Mouse (Mus musculus) telencephalon, adult 2 months (tissue): ENCODE measurements around the gene Trabd.

ENCODE experiments used
- DNase-seq: peaks from one replicate; pipeline ENCODE4 v3.0.0-alpha.2; 2011; ENCODE audit warnings: low read depth, low spot score

The Trabd gene

DNA sequence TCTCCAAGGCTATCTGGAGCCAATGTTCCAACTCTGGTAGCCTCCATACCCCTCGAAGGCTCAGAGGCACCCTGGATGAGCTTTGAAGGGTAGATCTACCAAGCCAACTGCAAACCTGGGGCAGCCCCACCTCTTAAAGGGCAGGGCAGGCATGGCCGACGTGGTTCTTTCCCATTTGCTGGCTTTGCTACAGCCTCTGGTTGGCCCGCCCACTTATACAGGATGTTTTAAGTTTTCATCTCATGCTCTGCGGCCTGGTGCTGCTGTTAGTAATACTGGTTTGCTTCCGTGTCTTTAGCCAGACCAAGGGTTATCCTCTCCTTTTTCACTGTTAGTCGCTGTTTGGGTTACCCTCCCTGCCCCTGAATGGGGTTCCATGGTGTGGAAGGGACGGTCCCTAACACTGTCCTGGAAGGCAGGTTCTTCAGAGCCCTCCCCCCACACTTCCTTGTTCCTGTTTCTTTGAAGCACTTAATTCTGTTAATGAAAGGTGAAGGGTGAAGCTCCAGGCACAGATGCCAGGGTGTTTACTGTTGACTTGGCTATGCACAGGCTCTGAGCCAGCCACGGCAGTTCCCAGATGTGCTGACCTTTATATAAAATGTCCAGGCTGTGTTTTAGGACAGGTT lies 3.4 kb downstream of the Trabd start:
- DNase-seq = no peak

DNA sequence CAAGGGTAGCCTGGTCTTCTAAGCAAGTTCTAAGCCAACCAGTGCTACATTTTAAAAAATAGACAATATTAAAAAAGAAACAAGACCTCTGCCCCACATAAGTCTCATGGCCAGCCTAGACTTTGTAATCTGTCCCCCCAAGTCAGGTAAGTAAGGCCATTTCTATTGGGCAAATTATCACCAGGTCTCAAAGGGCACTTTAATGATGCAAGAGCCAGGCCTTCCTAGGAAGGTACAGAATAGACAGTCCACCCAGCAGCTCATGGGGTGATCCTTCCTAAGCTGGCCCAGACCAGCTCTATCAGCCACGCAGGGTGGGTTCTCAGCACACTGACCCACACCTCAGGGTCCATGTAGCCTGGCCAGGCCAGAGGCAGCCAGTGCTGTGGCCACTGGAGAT lies 9.0 kb downstream of the Trabd start:
- DNase-seq = no peak

DNA sequence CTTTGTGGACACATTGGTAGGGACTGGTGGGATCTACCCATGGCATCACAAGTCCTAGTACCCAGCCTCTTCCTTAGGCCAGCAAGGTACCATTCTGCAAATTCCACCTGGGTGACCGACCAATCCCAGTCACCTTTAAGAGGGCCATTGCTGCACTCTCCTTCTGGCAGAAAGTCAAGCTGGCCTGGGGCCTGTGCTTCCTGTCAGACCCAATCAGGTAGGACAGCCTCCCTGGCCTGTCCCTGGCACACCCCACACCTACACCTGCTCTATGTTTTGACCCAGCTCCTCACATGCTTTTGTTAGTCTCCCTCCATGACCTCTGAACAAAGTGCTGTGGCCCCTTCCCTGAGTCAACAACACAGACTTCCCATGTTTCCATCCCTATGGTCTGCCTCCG lies 9.9 kb downstream of the Trabd start:
- no peak for DNase-seq

DNA sequence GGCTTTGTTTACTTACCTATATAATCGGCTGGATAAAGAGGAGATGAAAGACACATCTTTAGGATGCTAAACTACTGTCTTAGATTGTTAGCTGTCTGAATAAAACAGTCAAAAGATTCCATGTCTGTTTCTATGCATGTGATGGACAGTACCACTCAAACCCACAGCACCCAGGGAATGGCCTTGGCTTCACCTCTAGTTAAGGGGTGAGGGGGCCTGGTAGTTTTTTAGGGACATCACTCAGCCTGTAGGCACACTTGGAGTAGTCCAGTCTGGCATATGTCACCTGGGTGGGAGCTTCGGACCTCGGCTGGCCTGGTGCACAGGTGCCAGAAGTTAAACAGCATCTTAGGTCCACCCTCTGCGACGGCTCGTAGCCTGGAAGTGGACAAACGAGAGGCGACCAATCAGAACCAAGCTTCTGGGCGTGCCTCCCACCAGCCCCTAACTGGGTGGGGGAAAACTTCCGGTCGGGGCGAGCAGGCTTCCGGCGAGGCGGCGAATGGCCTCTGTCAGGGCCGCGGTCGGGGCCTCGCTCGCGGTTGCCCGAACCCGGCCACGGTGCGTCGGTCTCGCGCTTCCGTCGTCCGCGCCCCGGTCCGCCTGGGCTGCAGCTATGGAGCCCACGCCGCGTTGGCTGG lies 13.8 kb downstream of the Trabd start, which contains the start of gene Selenoo:
TSS of gene Selenoo (plus strand) at position 478 of the 641 bp plus-strand sequence.
- DNase-seq = peak; percentile 93

GRCm38 (mm10) chr15:89089248-89090051 lies 14.5 kb downstream of the Trabd start:
- no peak for DNase-seq

GRCm38 (mm10) chr15:89090662-89091061 lies 15.7 kb downstream of the Trabd start:
- DNase-seq = no peak

DNA sequence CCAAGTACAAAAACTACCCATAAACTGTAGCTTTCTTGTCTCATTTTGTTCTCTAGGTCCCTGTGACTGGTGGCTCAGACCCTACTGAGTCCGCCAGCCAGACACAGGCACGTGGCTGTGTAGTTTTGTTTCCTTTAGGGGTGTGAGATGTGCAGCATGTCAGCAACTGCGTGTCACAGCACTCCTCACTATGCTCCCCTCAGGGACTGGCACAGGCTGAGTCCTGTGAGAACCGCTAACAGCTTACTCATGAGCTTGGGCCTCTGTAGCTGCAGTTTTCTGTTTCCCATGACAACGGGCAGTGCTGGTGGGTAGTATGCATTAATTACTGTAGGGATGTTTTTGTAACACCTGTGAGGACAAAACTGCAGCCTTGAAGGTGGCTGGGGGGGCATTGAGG lies 17.3 kb downstream of the Trabd start:
- no peak for DNase-seq

DNA sequence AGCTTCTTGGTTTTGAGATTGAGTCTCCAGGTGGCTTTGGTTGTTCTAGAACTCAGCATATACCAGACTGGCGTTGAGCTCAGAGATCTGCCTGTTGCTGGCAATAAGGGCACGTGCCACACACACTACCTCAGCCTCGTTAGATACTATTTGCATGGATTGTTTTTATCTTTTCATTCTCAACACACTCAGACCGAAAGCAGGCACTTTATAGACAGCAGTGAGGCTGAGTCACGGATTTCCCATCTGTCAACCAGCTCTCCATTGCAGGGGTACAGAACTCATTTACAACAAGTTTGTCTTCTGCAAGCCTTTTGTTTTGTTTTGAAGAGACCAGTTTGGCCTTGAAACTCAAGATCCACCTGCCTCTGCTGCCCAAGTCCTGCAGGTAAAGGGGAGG lies 22.5 kb downstream of the Trabd start:
- no peak for DNase-seq

GRCm38 (mm10) chr15:89098616-89099015 lies 23.7 kb downstream of the Trabd start:
- DNase-seq = no peak

GRCm38 (mm10) chr15:89100823-89101222 lies 25.9 kb downstream of the Trabd start:
- no peak for DNase-seq

DNA sequence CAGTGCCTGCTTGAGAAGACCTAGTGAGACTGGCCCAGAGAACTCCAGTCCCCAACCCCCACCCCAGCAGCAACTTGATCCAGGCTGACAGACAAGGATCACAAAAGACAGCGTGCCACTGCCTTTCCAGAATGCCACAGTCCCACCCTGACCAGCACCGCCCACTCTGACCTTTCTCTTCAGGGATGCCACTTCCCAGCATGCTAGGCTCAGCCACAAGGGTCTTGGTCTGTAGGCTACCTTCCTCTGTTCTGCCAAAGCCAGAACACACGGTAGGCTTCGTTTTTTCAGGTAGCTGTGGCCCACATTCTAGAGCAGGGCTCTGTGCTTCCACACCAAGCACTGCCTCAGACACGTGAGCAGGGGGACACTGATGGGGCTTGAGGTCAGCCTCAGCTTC lies 27.7 kb downstream of the Trabd start:
- DNase-seq = no peak

- no peak for DNase-seq
These were observed 29.0 kb downstream of the Trabd start for GRCm38 (mm10) chr15:89103921-89104320.

DNA sequence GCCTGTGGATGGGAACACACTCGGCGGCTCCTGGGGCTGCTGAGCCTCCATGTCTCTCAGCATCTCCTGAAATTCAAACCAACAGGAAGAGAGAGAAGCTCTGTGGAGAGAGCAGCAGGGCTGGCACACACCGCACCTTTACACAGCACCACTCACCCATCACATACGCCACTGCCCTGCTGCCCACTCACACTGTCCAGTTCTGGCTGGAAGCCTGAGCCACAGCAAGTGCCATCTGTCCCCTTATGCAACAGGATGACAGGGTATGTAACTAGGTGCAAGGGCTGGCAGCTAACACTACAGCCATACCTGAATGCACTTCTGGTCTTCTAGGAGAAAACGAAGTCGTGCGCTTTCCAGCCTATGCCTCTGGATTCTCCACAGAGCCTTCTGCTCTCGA lies 29.5 kb downstream of the Trabd start:
- DNase-seq = no peak

DNA sequence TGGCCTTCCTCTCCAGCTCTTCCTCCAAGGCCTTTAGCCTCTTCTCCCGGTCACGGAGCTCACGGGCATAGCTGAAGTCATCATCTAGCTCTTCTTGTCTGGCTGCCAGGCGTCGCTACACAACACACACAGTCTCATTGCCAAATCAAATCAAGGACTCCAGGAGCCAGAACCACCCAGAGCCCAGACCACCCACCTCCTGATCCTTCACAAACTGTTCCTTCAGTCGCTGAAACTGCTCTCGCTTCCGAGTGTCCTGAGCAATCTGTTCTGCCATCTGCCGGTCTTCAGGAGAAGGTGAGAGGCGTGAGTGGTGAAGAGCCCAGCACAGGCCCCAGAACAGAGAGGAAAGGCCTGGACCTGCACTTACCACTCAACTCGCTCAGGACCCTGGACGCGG lies 31.1 kb downstream of the Trabd start:
- DNase-seq = no peak

GRCm38 (mm10) chr15:89106976-89107375 lies 32.1 kb downstream of the Trabd start:
- no peak for DNase-seq

- DNase-seq = no peak
These were observed 35.2 kb downstream of the Trabd start for GRCm38 (mm10) chr15:89110147-89110546.

DNA sequence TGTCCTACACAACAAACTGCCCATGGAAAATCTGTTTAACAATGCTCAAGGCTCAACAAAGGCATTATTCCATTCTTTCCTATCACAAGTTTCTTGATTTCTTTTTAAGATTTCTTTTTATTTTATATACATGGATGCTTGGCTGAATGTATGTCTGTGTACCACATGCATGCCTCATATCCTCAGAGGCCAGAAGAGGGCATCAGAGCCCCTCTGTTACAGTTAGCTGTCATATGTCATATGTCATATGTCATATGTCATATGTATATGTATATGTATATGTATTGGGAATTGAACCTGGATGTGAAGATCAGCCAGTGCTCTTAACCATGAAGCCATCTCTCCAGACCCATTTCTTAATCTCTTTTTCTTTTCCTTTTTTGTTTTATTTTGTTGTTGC lies 43.1 kb downstream of the Trabd start:
- no peak for DNase-seq

- DNase-seq = peak; percentile 91
These were observed 47.9 kb downstream of the Trabd start, which contains the start of gene Tubgcp6 for GRCm38 (mm10) chr15:89122649-89123366. TSS of gene Tubgcp6 (minus strand) at chr15:89123112.

GRCm38 (mm10) chr15:89123595-89123994 lies 48.7 kb downstream of the Trabd start:
- DNase-seq = no peak

DNA sequence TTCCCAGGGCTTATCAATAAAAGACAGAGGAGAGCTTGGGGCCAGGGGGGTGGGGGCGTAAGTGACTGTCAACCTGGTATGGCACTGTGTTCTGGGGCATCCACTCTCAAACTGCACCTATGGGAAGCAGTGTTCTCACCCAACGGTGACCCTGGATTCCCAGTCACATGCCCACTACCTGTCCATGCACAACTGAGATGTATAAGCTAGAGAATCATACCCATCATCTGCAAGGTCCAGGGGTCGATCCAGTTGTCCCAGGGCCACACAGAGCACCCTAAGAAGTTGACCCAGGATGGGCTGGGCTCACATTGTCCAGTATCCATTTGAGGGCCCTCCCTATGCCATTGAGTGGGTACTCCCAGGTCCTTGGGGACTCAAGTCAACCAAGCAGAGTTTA lies 49.4 kb downstream of the Trabd start:
- no peak for DNase-seq

- no peak for DNase-seq
These were observed 50.4 kb downstream of the Trabd start for GRCm38 (mm10) chr15:89125351-89125750.

DNA sequence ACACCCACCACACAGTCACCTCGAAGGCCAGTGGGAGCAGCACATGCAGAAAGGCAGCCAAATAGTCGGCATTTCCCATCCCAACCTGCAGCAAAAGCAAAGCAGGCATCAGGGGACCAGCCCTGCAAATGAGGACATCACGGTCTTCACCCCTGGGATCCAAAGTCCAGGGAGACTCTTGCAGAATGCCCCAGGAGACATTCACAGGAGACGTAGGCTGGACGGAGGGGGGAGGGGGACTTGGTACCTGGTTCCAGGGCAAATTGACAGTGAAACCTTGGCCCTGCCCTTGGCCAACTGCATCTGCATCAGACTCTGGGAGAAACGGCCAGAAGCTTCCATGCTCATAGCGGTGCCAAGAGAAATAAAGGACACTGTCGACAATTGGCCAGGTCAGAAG lies 51.7 kb downstream of the Trabd start:
- no peak for DNase-seq
